Mouse (Mus musculus) kidney, postnatal 0 days (tissue): ENCODE results near the gene Ncapd3. TPM values are rescaled to one million over a fixed set of nuclear protein-coding genes. Genes with fewer than 3 reads are reported as not detected.

Experiments used
- ATAC-seq: fragments of 200-750 bp; cut with Nextera tagmentation; replicated peaks from 2 replicates; pipeline ENCODE4 v1.8.0; 2017; ENCODE audit warnings: low read depth, moderate number of reproducible peaks, moderate TSS enrichment, moderate library complexity; ENCODE audit not compliant: low FRiP score
- DNase-seq: peaks from one replicate; pipeline ENCODE4 v3.0.0-alpha.2; 2016; ENCODE audit warnings: low spot score
- H3K27ac ChIP-seq: fragments of 300-500 bp; sonication (generic); 2 replicates; pipeline ENCODE4 v1.5.1; 2014; ENCODE audit warnings: mild to moderate bottlenecking
- H3K27me3 ChIP-seq: fragments of 300-500 bp; sonication (generic); 2 replicates; pipeline ENCODE4 v1.6.1; 2014; ENCODE audit warnings: low read length, mixed read lengths; ENCODE audit not compliant: insufficient read depth
- H3K36me3 ChIP-seq: fragments of 300-500 bp; sonication (generic); 2 replicates; pipeline ENCODE4 v1.6.1; 2014; ENCODE audit warnings: low read length, mixed read lengths; ENCODE audit not compliant: insufficient read depth
- H3K4me1 ChIP-seq: fragments of 300-500 bp; sonication (generic); replicated peaks from 2 replicates; pipeline ENCODE4 v1.6.1; 2014; ENCODE audit warnings: antibody characterized with exemption, low read length, mixed read lengths; ENCODE audit not compliant: insufficient read depth
- H3K4me2 ChIP-seq: fragments of 300-500 bp; sonication (generic); 2 replicates; pipeline ENCODE4 v1.6.1; 2014; ENCODE audit warnings: mild to moderate bottlenecking, low read length, moderate library complexity, mixed read lengths
- H3K4me3 ChIP-seq: fragments of 300-500 bp; sonication (generic); replicated peaks from 2 replicates; pipeline ENCODE4 v1.5.1; 2014; ENCODE audit warnings: low read depth, low read length
- H3K9ac ChIP-seq: fragments of 300-500 bp; sonication (generic); 2 replicates; pipeline ENCODE4 v1.6.1; 2014; ENCODE audit warnings: low read depth, low read length
- H3K9me3 ChIP-seq: fragments of 300-500 bp; sonication (generic); replicated peaks from 2 replicates; pipeline ENCODE4 v1.6.1; 2016; ENCODE audit warnings: low read length, inconsistent platforms, mixed read lengths
- CTCF ChIP-seq: IDR thresholded peaks from 2 replicates; pipeline ENCODE4 v1.5.1; 2016; ENCODE audit warnings: antibody characterized with exemption, low read depth, mild to moderate bottlenecking, moderate library complexity
- WGBS: fragments of 180-500 bp; shearing (Covaris S2); extraction: QIAGEN DNeasy Blood & Tissue Kit; methylation state at CpG from one replicate; pipeline ENCODE4 v1.1.7; 2014; 5-methylcytosine and 5-hydroxymethylcytosine counted together
- polyA plus RNA-seq: library from polyadenylated mRNA; unstranded; fragments of >200 nt; fragmentation: Nextera tagmentation; extraction: Ambion mirVana; gene quantifications from 2 replicates; pipeline ENCODE4 v1.2.1, GENCODE M21; 2015

The Ncapd3 gene
- polyA plus RNA-seq, 1 experiment from 2014 or later, result 13.0 TPM

GRCm38 (mm10) chr9:27092916-27093315 lies 62.9 kb downstream of the Ncapd3 start:
- WGBS, result 87% methylated on average over 6 of the region's 6 CpGs
- no peak overlapping the region for H3K4me3 ChIP-seq
- TF ChIP-seq CTCF, result no peak
- ATAC-seq (no peak), DNase-seq (no peak)
- H3K4me2 ChIP-seq, result no peak overlapping the region
- no peaks in the 10 kb centered on the region for H3K27me3 ChIP-seq
- H3K9me3 ChIP-seq, result no peaks in the 10 kb centered on the region
- 0 out of 2 replicates have a peak, but pooled peaks cover 3% of the 10 kb centered on the region for H3K4me1 ChIP-seq
- no peak overlapping the region for H3K9ac ChIP-seq
- peaks cover 66% of the 10 kb centered on the region for H3K36me3 ChIP-seq
- no peak overlapping the region for H3K27ac ChIP-seq

GRCm38 (mm10) chr9:27098092-27098491 lies 68.1 kb downstream of the Ncapd3 start:
- H3K4me3 ChIP-seq, result no peak overlapping the region
- H3K27ac ChIP-seq, result no peak overlapping the region
- peaks cover 49% of the 10 kb centered on the region for H3K36me3 ChIP-seq
- 0 out of 2 replicates have a peak, but pooled peaks have one; percentile 19 for TF ChIP-seq CTCF
- H3K9me3 ChIP-seq, result no peaks in the 10 kb centered on the region
- H3K9ac ChIP-seq, result no peak overlapping the region; the same call in 1 of the 2 replicates
- H3K27me3 ChIP-seq, result no peaks in the 10 kb centered on the region
- ATAC-seq (no peak; the same call in 1 of the 2 replicates), DNase-seq (peak; percentile 37)
- H3K4me2 ChIP-seq, result no peak overlapping the region
- H3K4me1 ChIP-seq, result peaks cover 4% of the 10 kb centered on the region; the same call in 1 of the 2 replicates
- WGBS, result 25% methylated on average over 4 of the region's 4 CpGs

GRCm38 (mm10) chr9:27098557-27098956 lies 68.6 kb downstream of the Ncapd3 start:
- no peak overlapping the region for H3K27ac ChIP-seq

GRCm38 (mm10) chr9:27099474-27099873 lies 69.5 kb downstream of the Ncapd3 start:
- no peak overlapping the region for H3K4me3 ChIP-seq
- H3K9ac ChIP-seq, result no peak overlapping the region
- DNase-seq (no peak), ATAC-seq (no peak)
- H3K4me1 ChIP-seq, result peaks cover 4% of the 10 kb centered on the region; the same call in 1 of the 2 replicates
- WGBS, result 87% methylated on average over 4 of the region's 4 CpGs
- H3K4me2 ChIP-seq, result no peak overlapping the region
- no peaks in the 10 kb centered on the region for H3K27me3 ChIP-seq
- no peak overlapping the region for H3K27ac ChIP-seq
- H3K36me3 ChIP-seq, result peaks cover 37% of the 10 kb centered on the region
- no peak for TF ChIP-seq CTCF
- no peaks in the 10 kb centered on the region for H3K9me3 ChIP-seq

More at GRCm38 (mm10) chr9:27098557-27098956, 68.6 kb downstream of the Ncapd3 start:
- H3K9ac ChIP-seq, result no peak overlapping the region
- no peak overlapping the region for H3K4me2 ChIP-seq
- WGBS, result 68% methylated on average over 8 of the region's 8 CpGs
- no peaks in the 10 kb centered on the region for H3K9me3 ChIP-seq
- TF ChIP-seq CTCF, result no peak
- H3K36me3 ChIP-seq, result peaks cover 44% of the 10 kb centered on the region
- H3K4me3 ChIP-seq, result no peak overlapping the region
- DNase-seq (peak; percentile 29), ATAC-seq (0 out of 2 replicates have a peak, but pooled peaks have one; percentile 23)
- H3K27me3 ChIP-seq, result no peaks in the 10 kb centered on the region
- H3K4me1 ChIP-seq, result peaks cover 4% of the 10 kb centered on the region; the same call in 1 of the 2 replicates

- Histone ChIP-seq H3K4me2 (no peak overlapping the region), H3K36me3 (peaks cover 22% of the 10 kb centered on the region; the same call in 1 of the 2 replicates), H3K4me1 (peaks cover 4% of the 10 kb centered on the region; the same call in 1 of the 2 replicates), H3K27me3 (no peaks in the 10 kb centered on the region), H3K27ac (no peak overlapping the region), H3K9me3 (no peaks in the 10 kb centered on the region), H3K4me3 (no peak overlapping the region), H3K9ac (no peak overlapping the region)
- no peak for TF ChIP-seq CTCF
- ATAC-seq (no peak), DNase-seq (no peak)
- WGBS, result 87% methylated on average over 6 of the region's 6 CpGs
Measured at GRCm38 (mm10) chr9:27101466-27101865, 71.5 kb downstream of the Ncapd3 start.

GRCm38 (mm10) chr9:27106081-27106480 lies 76.1 kb downstream of the Ncapd3 start:
- Histone ChIP-seq H3K4me3 (no peak overlapping the region), H3K27ac (no peak overlapping the region), H3K9ac (no peak overlapping the region), H3K4me2 (no peak overlapping the region), H3K9me3 (no peaks in the 10 kb centered on the region), H3K36me3 (0 out of 2 replicates have a peak, but pooled peaks cover 2% of the 10 kb centered on the region), H3K4me1 (no peaks in the 10 kb centered on the region), H3K27me3 (no peaks in the 10 kb centered on the region)
- WGBS, result 28% methylated on average over 1 of the region's 1 CpGs
- ATAC-seq (no peak), DNase-seq (peak; percentile 81)
- TF ChIP-seq CTCF, result peak; percentile 92

- TF ChIP-seq CTCF, result no peak
- no peak overlapping the region for H3K9ac ChIP-seq
- DNase-seq (peak; percentile 22), ATAC-seq (no peak)
- no peak overlapping the region for H3K4me3 ChIP-seq
- 78% methylated on average over 4 of the region's 4 CpGs for WGBS
- H3K4me1 ChIP-seq, result no peaks in the 10 kb centered on the region
- H3K36me3 ChIP-seq, result no peaks in the 10 kb centered on the region
- no peak overlapping the region for H3K4me2 ChIP-seq
- no peaks in the 10 kb centered on the region for H3K27me3 ChIP-seq
- H3K9me3 ChIP-seq, result no peaks in the 10 kb centered on the region
- H3K27ac ChIP-seq, result 0 out of 2 replicates have a peak overlapping the region, but pooled peaks have one; percentile 32
Measured at GRCm38 (mm10) chr9:27108451-27108850, 78.5 kb downstream of the Ncapd3 start.
